22 mouse cellular contexts compared by ENCODE assay signal in the genomic region with DNA sequence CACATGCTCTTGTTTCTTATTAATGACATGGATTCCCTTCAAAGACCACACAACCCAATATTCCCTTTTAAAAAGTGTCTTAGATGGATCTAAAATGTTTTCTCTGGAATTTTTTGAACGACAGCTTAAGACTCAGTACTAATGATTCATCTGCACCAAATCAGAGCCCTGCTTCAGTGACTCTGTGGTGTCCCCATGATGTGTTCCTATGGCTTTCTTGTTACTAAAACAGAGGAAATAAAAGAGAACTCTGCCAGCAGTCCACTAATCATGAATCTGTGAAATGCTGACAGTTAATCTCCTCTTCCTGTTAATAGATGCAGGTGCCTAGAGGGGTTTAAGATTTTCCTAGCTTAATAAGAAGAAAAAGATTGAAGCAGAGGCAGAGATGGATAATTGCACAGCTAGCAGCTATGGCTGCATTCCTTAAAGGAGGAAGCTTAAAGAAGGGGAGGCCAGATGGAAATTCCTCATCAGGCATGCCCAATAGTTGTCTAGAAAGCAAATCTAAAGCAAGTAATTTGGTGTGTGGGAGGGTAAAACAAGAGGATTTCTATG.
DNase-seq lines count a peak whose midpoint lies in the region; ATAC-seq and TF ChIP-seq lines count a peak whose summit lies in the region.
"Had no signal": no experiment of that assay in that cellular context is flagged by ENCODE, and none has a peak within 500 bp of the region (broad histone marks: within the 10 kb centered on the region; RNA-seq: fewer than 3 reads in every experiment).

No protein-coding gene starts in this region.

- 77% methylated on average over 1 of the region's 1 CpGs for WGBS in hindbrain, embryonic 12.5 days
- 69% methylated on average over 1 of the region's 1 CpGs for WGBS in hindbrain, embryonic 11.5 days
- 31% methylated on average over 1 of the region's 1 CpGs for WGBS in midbrain, embryonic 13.5 days
- 70% methylated on average over 1 of the region's 1 CpGs for WGBS in midbrain, embryonic 10.5 days
- WGBS in midbrain, embryonic 16.5 days: 24% methylated on average over 1 of the region's 1 CpGs

- no peaks in the 10 kb centered on the region for H3K4me1 ChIP-seq in hindbrain, embryonic 12.5 days
- no peaks in the 10 kb centered on the region for H3K4me1 ChIP-seq in hindbrain, embryonic 11.5 days (replicated peaks; ENCODE audit: control insufficient read depth, insufficient read depth, low read length)
- H3K4me1 ChIP-seq in midbrain, embryonic 13.5 days (replicated peaks): no peaks in the 10 kb centered on the region
- H3K4me1 ChIP-seq in midbrain, embryonic 10.5 days: no peaks in the 10 kb centered on the region
- no peaks in the 10 kb centered on the region for H3K4me1 ChIP-seq in midbrain, embryonic 16.5 days (ENCODE audit: control insufficient read depth, insufficient read depth, low read length)
- H3K4me1 ChIP-seq: embryonic facial prominence, embryonic 10.5 days; heart, embryonic 13.5 days; intestine, embryonic 15.5 days had no signal

- H3K27ac ChIP-seq in hindbrain, embryonic 12.5 days: peak overlapping the region; percentile 30; the same call in 1 of the 2 replicates
- H3K27ac ChIP-seq in hindbrain, embryonic 11.5 days (ENCODE audit: low read depth, low read length): no peak overlapping the region
- H3K27ac ChIP-seq in midbrain, embryonic 13.5 days: peak overlapping the region; percentile 58
- H3K27ac ChIP-seq in midbrain, embryonic 10.5 days (replicated peaks): no peak overlapping the region
- peak overlapping the region; percentile 12; the same call in 1 of the 2 replicates for H3K27ac ChIP-seq in midbrain, embryonic 16.5 days (ENCODE audit: low read length)
- H3K27ac ChIP-seq: embryonic facial prominence, embryonic 10.5 days; gastrocnemius, adult 2 months; heart, embryonic 13.5 days; intestine, embryonic 15.5 days had no signal

- no peak for ATAC-seq in hindbrain, embryonic 12.5 days (ENCODE audit: low FRiP score)
- no peak for ATAC-seq in hindbrain, embryonic 11.5 days (ENCODE audit: low FRiP score)
- no peak for ATAC-seq in midbrain, embryonic 13.5 days
- ATAC-seq in midbrain, embryonic 16.5 days: peak; percentile 77
- no peak for ATAC-seq in cerebellum, adult (ENCODE audit: insufficient number of reproducible peaks, low FRiP score, low TSS enrichment)
- ATAC-seq: forebrain, postnatal 0 days; intestine, embryonic 15.5 days had no signal

- no peak overlapping the region for H3K4me3 ChIP-seq in hindbrain, embryonic 12.5 days
- no peak overlapping the region for H3K4me3 ChIP-seq in hindbrain, embryonic 11.5 days (ENCODE audit: low read depth, low read length)
- no peak overlapping the region for H3K4me3 ChIP-seq in midbrain, embryonic 13.5 days (replicated peaks)
- H3K4me3 ChIP-seq in midbrain, embryonic 10.5 days: no peak overlapping the region
- no peak overlapping the region for H3K4me3 ChIP-seq in midbrain, embryonic 16.5 days (ENCODE audit: low read depth, low read length)
- H3K4me3 ChIP-seq: embryonic facial prominence, embryonic 10.5 days; gastrocnemius, adult 2 months; heart, embryonic 13.5 days; intestine, embryonic 15.5 days had no signal

- H3K27me3 ChIP-seq in hindbrain, embryonic 12.5 days: no peaks in the 10 kb centered on the region
- no peaks in the 10 kb centered on the region for H3K27me3 ChIP-seq in hindbrain, embryonic 11.5 days (ENCODE audit: control insufficient read depth, insufficient read depth, low read length)
- no peaks in the 10 kb centered on the region for H3K27me3 ChIP-seq in midbrain, embryonic 13.5 days
- H3K27me3 ChIP-seq in midbrain, embryonic 10.5 days (ENCODE audit: low read depth, poor library complexity, severe bottlenecking): no peaks in the 10 kb centered on the region
- no peaks in the 10 kb centered on the region for H3K27me3 ChIP-seq in midbrain, embryonic 16.5 days (ENCODE audit: control insufficient read depth, insufficient read depth, low read depth, low read length)
- H3K27me3 ChIP-seq: CH12.LX; heart, embryonic 13.5 days; intestine, embryonic 15.5 days had no signal

- H3K36me3 ChIP-seq in hindbrain, embryonic 12.5 days: no peaks in the 10 kb centered on the region
- no peaks in the 10 kb centered on the region for H3K36me3 ChIP-seq in hindbrain, embryonic 11.5 days (ENCODE audit: control insufficient read depth, insufficient read depth, low read length)
- H3K36me3 ChIP-seq in midbrain, embryonic 13.5 days: no peaks in the 10 kb centered on the region
- no peaks in the 10 kb centered on the region for H3K36me3 ChIP-seq in midbrain, embryonic 10.5 days
- no peaks in the 10 kb centered on the region for H3K36me3 ChIP-seq in midbrain, embryonic 16.5 days (ENCODE audit: control insufficient read depth, insufficient read depth, low read length)
- H3K36me3 ChIP-seq: embryonic facial prominence, embryonic 10.5 days; heart, embryonic 13.5 days; intestine, embryonic 15.5 days had no signal

- TF ChIP-seq CTCF in brain, embryonic 14.5 days (IDR thresholded peaks at IDR 0.05; ENCODE audit: borderline replicate concordance, extremely low read depth, insufficient read depth, insufficient read length): no peak

- no peak overlapping the region for H3K9ac ChIP-seq in hindbrain, embryonic 12.5 days
- H3K9ac ChIP-seq in hindbrain, embryonic 11.5 days (ENCODE audit: low read depth, low read length): no peak overlapping the region
- H3K9ac ChIP-seq in midbrain, embryonic 13.5 days (replicated peaks): no peak overlapping the region
- no peak overlapping the region for H3K9ac ChIP-seq in midbrain, embryonic 16.5 days (ENCODE audit: low read depth, low read length)
- H3K9ac ChIP-seq: forebrain, postnatal 0 days; heart, embryonic 13.5 days; intestine, embryonic 15.5 days had no signal

- H3K9me3 ChIP-seq in hindbrain, embryonic 12.5 days (replicated peaks): no peaks in the 10 kb centered on the region
- no peaks in the 10 kb centered on the region for H3K9me3 ChIP-seq in hindbrain, embryonic 11.5 days (ENCODE audit: control insufficient read depth, low read length)
- no peaks in the 10 kb centered on the region for H3K9me3 ChIP-seq in midbrain, embryonic 13.5 days
- no peaks in the 10 kb centered on the region for H3K9me3 ChIP-seq in midbrain, embryonic 10.5 days (replicated peaks)
- H3K9me3 ChIP-seq in midbrain, embryonic 16.5 days (replicated peaks; ENCODE audit: control insufficient read depth, low read length, poor library complexity, severe bottlenecking): no peaks in the 10 kb centered on the region
- H3K9me3 ChIP-seq: embryonic facial prominence, embryonic 10.5 days; heart, embryonic 13.5 days; intestine, embryonic 15.5 days had no signal

- no peak for TF ChIP-seq POLR2A in brain, embryonic 14.5 days (IDR thresholded peaks at IDR 0.05; ENCODE audit: borderline replicate concordance, extremely low read depth, insufficient read depth, insufficient read length, poor library complexity, severe bottlenecking)

- no peak for DNase-seq in hindbrain, embryonic 11.5 days (ENCODE audit: low spot score)
- DNase-seq in midbrain, embryonic 10.5 days (ENCODE audit: low spot score): no peak
- peak; percentile 61 for DNase-seq in brain, embryonic 14.5 days (ENCODE audit: low read depth)
- DNase-seq in testis, postnatal 14 days (ENCODE audit: low spot score): no peak
- DNase-seq: adrenal gland, adult 2 months; adrenal gland, postnatal 25 days; cerebellum, adult 18-20 months; cerebellum, adult 9-11 months; forebrain, postnatal 0 days; gastrocnemius, adult 2 months; gastrocnemius, postnatal 36 days; heart, adult 11 months; heart, postnatal 36 days; kidney, adult 18-20 months had no signal

- H3K4me2 ChIP-seq in hindbrain, embryonic 12.5 days (replicated peaks): no peak overlapping the region
- H3K4me2 ChIP-seq in hindbrain, embryonic 11.5 days (replicated peaks; ENCODE audit: low read depth, low read length): no peak overlapping the region
- H3K4me2 ChIP-seq in midbrain, embryonic 13.5 days (replicated peaks): no peak overlapping the region
- H3K4me2 ChIP-seq in midbrain, embryonic 16.5 days (ENCODE audit: low read length): no peak overlapping the region
- H3K4me2 ChIP-seq: heart, embryonic 13.5 days; intestine, embryonic 15.5 days had no signal

Comparison
In these comparisons a context has a peak if more than half of its experiments do, and no peak if none do; other contexts are left out.
1. H3K27ac ChIP-seq: peak in hindbrain, embryonic 12.5 days (single experiment), midbrain, embryonic 13.5 days (single experiment) and midbrain, embryonic 16.5 days (single experiment); none in hindbrain, embryonic 11.5 days (single experiment) and midbrain, embryonic 10.5 days (single experiment).